Mouse (Mus musculus) liver, adult 2 months (tissue): ENCODE results near the gene Exosc7.

Experiments
- CTCF ChIP-seq: fragments of 200-500 bp; IDR thresholded peaks from 2 replicates; pipeline ENCODE4 v1.5.1; 2011; ENCODE audit warnings: low read depth, low read length, control low read depth
- POLR2A ChIP-seq: fragments of 200-500 bp; IDR thresholded peaks from 2 replicates; pipeline ENCODE4 v1.6.1; 2011; ENCODE audit warnings: low read length, control low read depth; ENCODE audit not compliant: insufficient read depth; ENCODE audit errors: extremely low read depth

DNA sequence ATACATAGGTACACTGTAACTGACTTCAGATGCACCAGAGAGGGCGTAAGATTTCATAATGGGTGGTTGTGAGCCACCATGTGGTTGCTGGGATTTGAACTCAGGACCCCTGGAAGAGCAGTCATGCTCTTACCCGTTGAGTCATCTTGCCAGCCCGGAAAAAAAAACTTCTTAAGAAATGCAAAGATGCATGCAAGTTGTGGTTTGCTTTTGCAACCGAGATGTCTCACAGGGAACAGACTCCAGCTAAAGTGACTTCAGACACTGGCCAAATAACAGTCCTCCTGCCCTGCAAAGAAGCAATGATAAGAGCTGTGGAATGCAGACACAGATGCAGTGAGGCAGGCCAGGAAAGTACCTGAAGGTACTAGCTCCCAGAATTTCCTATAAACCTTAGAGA lies 22.2 kb upstream of the Exosc7 start:
- TF ChIP-seq POLR2A (no peak), CTCF (no peak)
